Mouse (Mus musculus): ENCODE measurements around the gene Dock10.

Dock10 gene

GRCm38 (mm10) chr1:80656389-80656788 lies 101.9 kb downstream of the Dock10 start:
- DNase-seq (ENCODE audit: low read depth, low spot score) = no peak

- no peak for DNase-seq (ENCODE audit: low read depth, low spot score)
Observed at GRCm38 (mm10) chr1:80655854-80656253, 102.5 kb downstream of the Dock10 start.

GRCm38 (mm10) chr1:80655195-80655594 lies 103.1 kb downstream of the Dock10 start:
- no peak for DNase-seq (ENCODE audit: low read depth, low spot score)

- DNase-seq (ENCODE audit: low read depth, low spot score) = no peak
Observed at GRCm38 (mm10) chr1:80654177-80654576, 104.2 kb downstream of the Dock10 start.

- no peak for DNase-seq (ENCODE audit: low read depth, low spot score)
Observed at GRCm38 (mm10) chr1:80652803-80653202, 105.5 kb downstream of the Dock10 start.

- DNase-seq (ENCODE audit: low read depth, low spot score) = no peak
Observed at GRCm38 (mm10) chr1:80652083-80652482, 106.2 kb downstream of the Dock10 start.

GRCm38 (mm10) chr1:80646602-80647001 lies 111.7 kb downstream of the Dock10 start:
- DNase-seq (ENCODE audit: low read depth, low spot score) = no peak

GRCm38 (mm10) chr1:80643866-80644451 lies 114.4 kb downstream of the Dock10 start:
- no peak for DNase-seq (ENCODE audit: low read depth, low spot score)

GRCm38 (mm10) chr1:80641832-80642231 lies 116.5 kb downstream of the Dock10 start:
- no peak for DNase-seq (ENCODE audit: low read depth, low spot score)

- no peak for DNase-seq (ENCODE audit: low read depth, low spot score)
Observed at GRCm38 (mm10) chr1:80641288-80641687, 117.0 kb downstream of the Dock10 start.

- no peak for DNase-seq (ENCODE audit: low read depth, low spot score)
Observed at GRCm38 (mm10) chr1:80639553-80639952, 118.8 kb downstream of the Dock10 start.

- DNase-seq (ENCODE audit: low read depth, low spot score) = no peak
Observed at GRCm38 (mm10) chr1:80637214-80637705, 121.1 kb downstream of the Dock10 start.

GRCm38 (mm10) chr1:80635825-80636224 lies 122.5 kb downstream of the Dock10 start:
- DNase-seq (ENCODE audit: low read depth, low spot score) = no peak

GRCm38 (mm10) chr1:80633536-80633935 lies 124.8 kb downstream of the Dock10 start:
- no peak for DNase-seq (ENCODE audit: low read depth, low spot score)

GRCm38 (mm10) chr1:80630179-80631149 lies 127.9 kb downstream of the Dock10 start:
- DNase-seq (ENCODE audit: low read depth, low spot score) = no peak

GRCm38 (mm10) chr1:80628054-80628453 lies 130.3 kb downstream of the Dock10 start:
- DNase-seq (ENCODE audit: low read depth, low spot score) = no peak

GRCm38 (mm10) chr1:80626800-80627199 lies 131.5 kb downstream of the Dock10 start:
- DNase-seq (ENCODE audit: low read depth, low spot score) = no peak

GRCm38 (mm10) chr1:80625371-80625770 lies 133.0 kb downstream of the Dock10 start:
- no peak for DNase-seq (ENCODE audit: low read depth, low spot score)

- no peak for DNase-seq (ENCODE audit: low read depth, low spot score)
Observed at GRCm38 (mm10) chr1:80624552-80624951, 133.8 kb downstream of the Dock10 start.

GRCm38 (mm10) chr1:80622646-80623045 lies 135.7 kb downstream of the Dock10 start:
- no peak for DNase-seq (ENCODE audit: low read depth, low spot score)

GRCm38 (mm10) chr1:80619100-80619499 lies 139.2 kb downstream of the Dock10 start:
- DNase-seq (ENCODE audit: low read depth, low spot score) = no peak

- DNase-seq (ENCODE audit: low read depth, low spot score) = no peak
Observed at GRCm38 (mm10) chr1:80616671-80617070, 141.7 kb downstream of the Dock10 start.

- DNase-seq (ENCODE audit: low read depth, low spot score) = no peak
Observed at GRCm38 (mm10) chr1:80614750-80615149, 143.6 kb downstream of the Dock10 start.
